Mouse (Mus musculus) hindbrain, postnatal 0 days (tissue): ENCODE results near the gene Hook2. TPM values are rescaled to one million over a fixed set of nuclear protein-coding genes. Genes with fewer than 3 reads are reported as not detected.

Source experiments
- ATAC-seq: fragments of 200-750 bp; cut with Nextera tagmentation; 2 replicates; pipeline ENCODE4 v1.8.0; 2017; ENCODE audit warnings: mild to moderate bottlenecking, moderate TSS enrichment, moderate library complexity
- DNase-seq: peaks from one replicate; pipeline ENCODE4 v3.0.0-alpha.2; 2015; ENCODE audit warnings: low spot score
- H3K27ac ChIP-seq: fragments of 300-500 bp; sonication (generic); 2 replicates; pipeline ENCODE4 v1.5.1; 2014; ENCODE audit warnings: mild to moderate bottlenecking
- H3K27me3 ChIP-seq: fragments of 300-500 bp; sonication (generic); 2 replicates; pipeline ENCODE4 v1.6.1; 2014; ENCODE audit warnings: low read length, mixed read lengths; ENCODE audit not compliant: insufficient read depth
- H3K36me3 ChIP-seq: fragments of 300-500 bp; sonication (generic); 2 replicates; pipeline ENCODE4 v1.6.1; 2014; ENCODE audit warnings: low read length, mixed read lengths; ENCODE audit not compliant: insufficient read depth
- H3K4me1 ChIP-seq: fragments of 300-500 bp; sonication (generic); 2 replicates; pipeline ENCODE4 v1.6.1; 2014; ENCODE audit warnings: antibody characterized with exemption, low read length, mixed read lengths; ENCODE audit not compliant: insufficient read depth
- H3K4me2 ChIP-seq: fragments of 300-500 bp; sonication (generic); 2 replicates; pipeline ENCODE4 v1.6.1; 2014; ENCODE audit warnings: low read depth, mild to moderate bottlenecking, low read length, moderate library complexity, mixed read lengths
- H3K4me3 ChIP-seq: fragments of 300-500 bp; sonication (generic); 2 replicates; pipeline ENCODE4 v1.5.1; 2014; ENCODE audit warnings: low read length
- H3K9ac ChIP-seq: fragments of 300-500 bp; sonication (generic); replicated peaks from 2 replicates; pipeline ENCODE4 v1.6.1; 2014; ENCODE audit warnings: mild to moderate bottlenecking, low read length, moderate library complexity, mixed read lengths
- H3K9me3 ChIP-seq: fragments of 300-500 bp; sonication (generic); 2 replicates; pipeline ENCODE4 v1.6.1; 2016; ENCODE audit warnings: low read length, mixed read lengths
- CTCF ChIP-seq: IDR thresholded peaks from 2 replicates; pipeline ENCODE4 v1.5.1; 2016; ENCODE audit warnings: antibody characterized with exemption, control low read depth, low read depth
- WGBS: fragments of 180-500 bp; shearing (Covaris S2); extraction: QIAGEN DNeasy Blood & Tissue Kit; methylation state at CpG from one replicate; pipeline ENCODE4 v1.1.7; 2014; 5-methylcytosine and 5-hydroxymethylcytosine counted together
- polyA plus RNA-seq: library from polyadenylated mRNA; unstranded; fragments of >200 nt; fragmentation: Nextera tagmentation; extraction: Ambion mirVana; gene quantifications from 2 replicates; pipeline ENCODE4 v1.2.1, GENCODE M21; 2015
- total RNA-seq: library from RNA; depleted of rRNA; stranded (reverse); fragments of >200 nt; gene quantifications from 2 replicates; pipeline ENCODE4 v1.2.3, GENCODE M21; 2014; rRNA removed

The Hook2 gene
- total and polyA plus RNA-seq, 2 experiments from 2014 or later, result 18.9 to 29.7 TPM

- ATAC-seq (no peak), DNase-seq (peak; percentile 12)
- H3K36me3 ChIP-seq, result peaks cover 23% of the 10 kb centered on the region
- H3K4me3 ChIP-seq, result peak overlapping the region; percentile 83
- peak overlapping the region; percentile 82 for H3K4me2 ChIP-seq
- H3K9me3 ChIP-seq, result no peaks in the 10 kb centered on the region
- H3K9ac ChIP-seq, result peak overlapping the region; percentile 91
- H3K4me1 ChIP-seq, result peaks cover 8% of the 10 kb centered on the region; the same call in 1 of the 2 replicates
- no peak for TF ChIP-seq CTCF
- H3K27ac ChIP-seq, result peak overlapping the region; percentile 98
- no peaks in the 10 kb centered on the region for H3K27me3 ChIP-seq
- 2% methylated on average over 15 of the region's 15 CpGs for WGBS
Observed at GRCm38 (mm10) chr8:85035728-85036310, 45.4 kb downstream of the Hook2 start.

GRCm38 (mm10) chr8:85036381-85036717 is 45.9 kb downstream of the Hook2 start:
- Histone ChIP-seq H3K4me2 (peak overlapping the region; percentile 82), H3K36me3 (peaks cover 26% of the 10 kb centered on the region), H3K9me3 (no peaks in the 10 kb centered on the region), H3K9ac (peak overlapping the region; percentile 91), H3K4me3 (peak overlapping the region; percentile 83), H3K27me3 (no peaks in the 10 kb centered on the region), H3K4me1 (peaks cover 8% of the 10 kb centered on the region; the same call in 1 of the 2 replicates), H3K27ac (peak overlapping the region; percentile 98)
- DNase-seq (no peak), ATAC-seq (peak; percentile 38)
- WGBS, result 0% methylated on average over 9 of the region's 9 CpGs
- no peak for TF ChIP-seq CTCF

DNA sequence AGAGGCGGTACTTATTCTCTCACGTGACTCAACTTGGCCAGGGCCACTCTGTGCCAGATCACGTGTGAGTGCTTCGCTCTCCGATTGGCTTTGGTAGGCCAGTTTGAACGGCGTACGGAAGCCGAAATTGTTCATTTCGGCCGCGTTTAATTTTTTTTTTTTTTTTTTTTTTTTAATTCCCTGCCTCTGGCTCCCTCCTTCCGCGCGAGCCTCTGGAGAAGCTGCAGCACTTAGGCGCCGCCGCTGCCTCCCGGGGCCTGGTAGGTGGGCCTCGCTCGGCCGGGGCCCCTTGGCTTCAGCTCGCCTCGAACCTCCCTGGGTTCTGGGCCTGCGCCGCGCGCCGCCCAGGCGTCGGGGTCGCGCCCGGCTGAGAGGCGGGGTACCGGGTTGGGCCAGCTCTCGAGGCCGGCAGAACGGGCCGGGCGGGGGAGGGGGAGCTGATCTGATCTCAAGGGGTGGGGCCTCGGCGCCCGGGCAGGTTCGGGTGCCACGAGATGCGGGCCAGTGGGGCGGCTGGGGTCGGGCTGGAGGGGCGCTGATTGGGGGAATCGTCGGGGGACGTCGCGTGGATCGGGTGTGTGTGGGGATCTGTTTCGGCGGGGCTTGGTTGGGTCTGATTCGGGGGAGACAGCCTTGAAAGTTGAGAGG is 46.4 kb downstream of the Hook2 start, which contains the start of gene Tnpo2:
Tnpo2 (plus strand) TSS at position 198 of the 648 bp plus-strand sequence.
- Histone ChIP-seq H3K4me2 (peak within 1 kb of the TSS; percentile 82), H3K9ac (peak within 1 kb of the TSS; percentile 91), H3K4me3 (peak within 1 kb of the TSS; percentile 83), H3K27ac (peak within 1 kb of the TSS; percentile 98), H3K4me1 (peaks cover 8% of the 10 kb centered on the region; the same call in 1 of the 2 replicates), H3K9me3 (no peaks in the 10 kb centered on the region), H3K27me3 (no peaks in the 10 kb centered on the region), H3K36me3 (peaks cover 23% of the 10 kb centered on the region)
- ATAC-seq, result peak; percentile 94
- DNase-seq, result peak; percentile 98
- WGBS, result under 1% methylated on average over 58 of the region's 59 CpGs
- TF ChIP-seq CTCF, result no peak

- DNase-seq (no peak), ATAC-seq (peak; percentile 74)
- no peaks in the 10 kb centered on the region for H3K9me3 ChIP-seq
- peaks cover 8% of the 10 kb centered on the region; the same call in 1 of the 2 replicates for H3K4me1 ChIP-seq
- H3K36me3 ChIP-seq, result peaks cover 19% of the 10 kb centered on the region
- 0% methylated on average over 13 of the region's 14 CpGs for WGBS
- peak overlapping the region; percentile 91 for H3K9ac ChIP-seq
- H3K27me3 ChIP-seq, result no peaks in the 10 kb centered on the region
- peak overlapping the region; percentile 98 for H3K27ac ChIP-seq
- H3K4me2 ChIP-seq, result peak overlapping the region; percentile 82
- TF ChIP-seq CTCF, result no peak
- peak overlapping the region; percentile 83 for H3K4me3 ChIP-seq
Observed at GRCm38 (mm10) chr8:85037366-85037680, 46.9 kb downstream of the Hook2 start.

DNA sequence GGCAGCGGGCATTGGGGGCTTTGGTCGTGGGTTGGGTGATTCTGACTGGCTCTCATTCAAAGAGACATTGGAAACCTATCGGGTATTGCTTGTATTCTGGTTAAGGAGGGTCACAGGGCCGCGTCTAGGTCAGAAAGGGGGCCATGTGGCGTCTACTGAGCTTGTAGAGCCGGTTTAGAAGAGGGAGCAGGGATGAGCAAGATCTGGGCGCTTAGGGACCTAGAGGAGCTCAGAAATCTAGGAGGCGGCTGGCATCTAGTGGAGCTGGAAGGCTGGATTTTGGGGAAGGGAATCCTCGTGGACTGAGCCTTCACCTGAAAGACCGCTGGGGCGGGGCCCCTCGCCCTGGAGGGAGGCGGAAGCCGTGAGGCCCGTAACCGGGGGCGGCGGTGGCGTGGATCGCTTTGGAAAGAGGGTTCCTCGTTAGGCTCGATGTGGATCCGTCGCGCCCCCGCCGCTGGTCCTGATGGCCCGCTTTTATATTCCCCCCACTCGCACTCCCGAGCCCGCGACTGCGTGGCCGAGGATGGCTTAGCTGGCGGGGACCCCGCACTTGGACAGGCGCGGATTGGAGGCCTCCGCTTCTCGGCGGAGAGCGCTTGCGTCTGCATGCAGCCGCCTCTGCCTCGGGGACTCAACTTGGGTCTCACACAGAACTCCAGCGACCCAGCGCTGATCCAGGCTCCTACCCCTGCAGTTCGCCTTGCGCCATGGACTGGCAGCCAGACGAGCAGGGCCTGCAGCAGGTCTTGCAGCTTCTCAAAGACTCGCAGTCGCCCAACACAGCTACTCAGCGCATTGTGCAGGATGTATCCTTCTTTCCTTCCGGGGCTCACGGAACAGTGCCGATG is 47.5 kb downstream of the Hook2 start:
- H3K4me1 ChIP-seq, result peaks cover 8% of the 10 kb centered on the region; the same call in 1 of the 2 replicates
- H3K4me2 ChIP-seq, result peak overlapping the region; percentile 82
- H3K9ac ChIP-seq, result peak overlapping the region; percentile 91
- H3K27me3 ChIP-seq, result no peaks in the 10 kb centered on the region
- WGBS, result under 1% methylated on average over 52 of the region's 57 CpGs
- H3K9me3 ChIP-seq, result no peaks in the 10 kb centered on the region
- TF ChIP-seq CTCF, result no peak
- DNase-seq, result peak; percentile 65
- H3K36me3 ChIP-seq, result peaks cover 17% of the 10 kb centered on the region
- peak; percentile 2; the same call in 1 of the 2 replicates for ATAC-seq
- H3K4me3 ChIP-seq, result peak overlapping the region; percentile 83
- peak overlapping the region; percentile 98 for H3K27ac ChIP-seq

GRCm38 (mm10) chr8:85043619-85044018 is 53.2 kb downstream of the Hook2 start:
- DNase-seq (no peak), ATAC-seq (no peak)
- 93% methylated on average over 6 of the region's 6 CpGs for WGBS
- no peak overlapping the region for H3K9ac ChIP-seq
- no peak for TF ChIP-seq CTCF
- peaks cover 63% of the 10 kb centered on the region for H3K36me3 ChIP-seq
- H3K4me2 ChIP-seq, result no peak overlapping the region
- H3K9me3 ChIP-seq, result no peaks in the 10 kb centered on the region
- H3K27ac ChIP-seq, result no peak overlapping the region
- H3K4me1 ChIP-seq, result peaks cover 4% of the 10 kb centered on the region; the same call in 1 of the 2 replicates
- H3K27me3 ChIP-seq, result no peaks in the 10 kb centered on the region
- H3K4me3 ChIP-seq, result no peak overlapping the region

Other genes with a start within 250 kb of the Hook2 start
- gene Nfix, start 190.3 kb upstream of the Hook2 start, total RNA-seq, result 90.4 and 92.5 TPM in 2 replicates
- gene Nfix, start 190.3 kb upstream of the Hook2 start, polyA plus RNA-seq, result 123 and 126 TPM in 2 replicates
- gene Dand5, start 167.8 kb upstream of the Hook2 start, total RNA-seq, result 6.6 and 7.2 TPM in 2 replicates
- gene Dand5, start 167.8 kb upstream of the Hook2 start, polyA plus RNA-seq, result 12.3 and 12.5 TPM in 2 replicates
- 33.0 and 34.1 TPM in 2 replicates for gene Gadd45gip1, start 159.1 kb upstream of the Hook2 start, total RNA-seq
- gene Gadd45gip1, start 159.1 kb upstream of the Hook2 start, polyA plus RNA-seq, result 43.4 and 45.3 TPM in 2 replicates
- gene Rad23a, start 149.9 kb upstream of the Hook2 start, total RNA-seq, result 62.5 and 68.1 TPM in 2 replicates
- 90.6 and 98.0 TPM in 2 replicates for gene Rad23a, start 149.9 kb upstream of the Hook2 start, polyA plus RNA-seq
- gene Calr, start 143.7 kb upstream of the Hook2 start, total RNA-seq, result 350 and 359 TPM in 2 replicates
- gene Calr, start 143.7 kb upstream of the Hook2 start, polyA plus RNA-seq, result 418 and 457 TPM in 2 replicates
- gene Farsa, start 133.6 kb upstream of the Hook2 start, total RNA-seq, result 77.5 and 86.1 TPM in 2 replicates
- 87.4 and 89.8 TPM in 2 replicates for gene Farsa, start 133.6 kb upstream of the Hook2 start, polyA plus RNA-seq
- 11.8 and 14.0 TPM in 2 replicates for gene Syce2, start 118.5 kb upstream of the Hook2 start, total RNA-seq
- 62.1 and 64.4 TPM in 2 replicates for gene Syce2, start 118.5 kb upstream of the Hook2 start, polyA plus RNA-seq
- 24.9 and 37.8 TPM in 2 replicates for gene Gcdh, start 96.7 kb upstream of the Hook2 start, total RNA-seq
- gene Gcdh, start 96.7 kb upstream of the Hook2 start, polyA plus RNA-seq, result 36.5 and 41.3 TPM in 2 replicates
- gene Klf1, start 88.7 kb upstream of the Hook2 start, total RNA-seq, result 1.2 TPM in 1 of 2 replicates, not detected in the other
- gene Klf1, start 88.7 kb upstream of the Hook2 start, polyA plus RNA-seq, result 0.34 and 0.98 TPM in 2 replicates
- gene Dnase2a, start 82.0 kb upstream of the Hook2 start, total RNA-seq, result 15.0 and 24.5 TPM in 2 replicates
- 8.6 and 8.8 TPM in 2 replicates for gene Dnase2a, start 82.0 kb upstream of the Hook2 start, polyA plus RNA-seq
- 70.9 and 83.0 TPM in 2 replicates for gene Mast1, start 53.2 kb upstream of the Hook2 start, total RNA-seq
- gene Mast1, start 53.2 kb upstream of the Hook2 start, polyA plus RNA-seq, result 61.9 and 69.5 TPM in 2 replicates
- gene Rtbdn, start 43.6 kb upstream of the Hook2 start, total RNA-seq, result 5.8 and 11.6 TPM in 2 replicates
- gene Rtbdn, start 43.6 kb upstream of the Hook2 start, polyA plus RNA-seq, result 3.5 and 4.1 TPM in 2 replicates
- gene Gm49661, start 21.2 kb upstream of the Hook2 start, total RNA-seq, result not detected in 2 replicates
- not detected in 2 replicates for gene Gm49661, start 21.2 kb upstream of the Hook2 start, polyA plus RNA-seq
- 688 and 763 TPM in 2 replicates for gene Prdx2, start 21.0 kb upstream of the Hook2 start, total RNA-seq
- gene Prdx2, start 21.0 kb upstream of the Hook2 start, polyA plus RNA-seq, result 925 and 937 TPM in 2 replicates
- gene Rnaseh2a, start 20.8 kb upstream of the Hook2 start, total RNA-seq, result 37.3 and 45.9 TPM in 2 replicates
- 59.0 and 59.7 TPM in 2 replicates for gene Rnaseh2a, start 20.8 kb upstream of the Hook2 start, polyA plus RNA-seq
- 16.9 and 17.8 TPM in 2 replicates for gene Junb, start 11.9 kb upstream of the Hook2 start, total RNA-seq
- gene Junb, start 11.9 kb upstream of the Hook2 start, polyA plus RNA-seq, result 6.3 and 7.9 TPM in 2 replicates
- gene Best2, start 23.9 kb downstream of the Hook2 start, total RNA-seq, result not detected in 2 replicates
- 0.09 and 0.26 TPM in 2 replicates for gene Best2, start 23.9 kb downstream of the Hook2 start, polyA plus RNA-seq
- gene Asna1, start 34.7 kb downstream of the Hook2 start, total RNA-seq, result 165 and 172 TPM in 2 replicates
- 149 and 150 TPM in 2 replicates for gene Asna1, start 34.7 kb downstream of the Hook2 start, polyA plus RNA-seq
- 220 and 238 TPM in 2 replicates for gene Trir, start 36.2 kb downstream of the Hook2 start, total RNA-seq
- gene Trir, start 36.2 kb downstream of the Hook2 start, polyA plus RNA-seq, result 146 and 152 TPM in 2 replicates
- 174 and 183 TPM in 2 replicates for gene Tnpo2, start 46.3 kb downstream of the Hook2 start, total RNA-seq
- 48.1 and 49.1 TPM in 2 replicates for gene Tnpo2, start 46.3 kb downstream of the Hook2 start, polyA plus RNA-seq
- 104 and 114 TPM in 2 replicates for gene Fbxw9, start 69.5 kb downstream of the Hook2 start, total RNA-seq
- gene Fbxw9, start 69.5 kb downstream of the Hook2 start, polyA plus RNA-seq, result 78.9 and 82.2 TPM in 2 replicates
- gene Gm5741, start 77.4 kb downstream of the Hook2 start, total RNA-seq, result not detected in 2 replicates
- gene Gm5741, start 77.4 kb downstream of the Hook2 start, polyA plus RNA-seq, result 0.71 and 0.76 TPM in 2 replicates
- 77.5 and 103 TPM in 2 replicates for gene Dhps, start 81.2 kb downstream of the Hook2 start, total RNA-seq
- 118 and 123 TPM in 2 replicates for gene Dhps, start 81.2 kb downstream of the Hook2 start, polyA plus RNA-seq
- gene Wdr83os, start 90.1 kb downstream of the Hook2 start, total RNA-seq, result 109 and 123 TPM in 2 replicates
- gene Wdr83os, start 90.1 kb downstream of the Hook2 start, polyA plus RNA-seq, result 129 and 131 TPM in 2 replicates
- gene Wdr83, start 90.7 kb downstream of the Hook2 start, total RNA-seq, result 21.4 TPM in 2 replicates
- 38.6 and 38.9 TPM in 2 replicates for gene Wdr83, start 90.7 kb downstream of the Hook2 start, polyA plus RNA-seq
- 32.9 and 34.3 TPM in 2 replicates for gene Man2b1, start 92.7 kb downstream of the Hook2 start, total RNA-seq
- gene Man2b1, start 92.7 kb downstream of the Hook2 start, polyA plus RNA-seq, result 22.5 TPM in 2 replicates
- gene Zfp791, start 132.5 kb downstream of the Hook2 start, total RNA-seq, result 1.5 and 2.4 TPM in 2 replicates
- 2.4 and 2.5 TPM in 2 replicates for gene Zfp791, start 132.5 kb downstream of the Hook2 start, polyA plus RNA-seq
- not detected in 2 replicates for gene Cks1brt, start 161.3 kb downstream of the Hook2 start, total RNA-seq
- gene Cks1brt, start 161.3 kb downstream of the Hook2 start, polyA plus RNA-seq, result not detected in 2 replicates
- not detected in 2 replicates for gene Olfr371, start 235.4 kb downstream of the Hook2 start, total RNA-seq
- gene Olfr371, start 235.4 kb downstream of the Hook2 start, polyA plus RNA-seq, result not detected in 2 replicates